Mouse (Mus musculus): Measurements from ENCODE around the gene Ttll4. TPM values are rescaled to one million over a fixed set of nuclear protein-coding genes. Genes with fewer than 3 reads are reported as not detected.

Ttll4 gene
- polyA plus RNA-seq (2016; fragmentation: Nextera tagmentation; extraction: Ambion mirVana), result 48.6 and 53.0 TPM in 2 replicates

DNA sequence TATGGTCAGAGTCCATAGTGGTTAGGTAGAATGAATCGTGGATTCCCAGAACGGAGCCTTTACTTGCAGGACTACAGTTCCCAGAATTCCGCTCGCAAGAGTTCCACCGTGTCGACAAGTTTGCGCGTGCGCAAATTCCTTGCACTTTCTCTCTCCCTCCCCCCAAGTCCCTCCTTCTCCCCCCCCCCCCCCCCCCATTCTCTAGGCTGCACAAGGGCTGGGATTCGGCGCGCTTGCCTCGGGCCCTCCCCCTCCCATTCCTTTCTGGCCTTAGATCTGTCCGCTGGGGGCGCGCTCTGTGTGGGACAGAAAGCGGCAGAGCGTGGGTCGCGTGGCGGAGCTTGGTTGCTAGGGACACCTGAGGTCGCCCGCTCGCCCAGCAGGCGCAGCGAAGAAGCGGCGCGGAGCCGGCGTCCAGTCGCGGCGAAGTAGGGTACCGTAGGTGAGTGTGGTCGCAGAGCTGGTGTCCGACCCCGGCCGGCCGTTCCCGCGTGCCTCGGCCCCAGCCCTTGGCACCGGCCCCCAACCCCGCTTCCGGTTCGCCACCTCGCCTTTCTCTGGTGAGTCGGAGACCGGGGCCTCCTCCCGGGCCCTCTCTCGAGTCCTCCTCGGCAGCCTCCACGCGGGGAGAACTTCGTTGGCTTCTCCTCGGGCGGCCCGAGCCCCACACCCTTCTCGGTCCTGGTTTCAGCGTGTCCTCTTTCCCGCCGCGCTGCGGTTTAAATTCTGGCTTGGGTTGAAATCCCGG lies at the start of gene Ttll4:
Ttll4 (plus strand) TSS at position 298 of the 748 bp plus-strand sequence.
- no peaks in the 10 kb centered on the region for H3K9me3 ChIP-seq
- under 1% methylated on average over 61 of the region's 66 CpGs for WGBS
- H3K36me3 ChIP-seq (replicated peaks), result peaks cover 4% of the 10 kb centered on the region; the same call in 1 of the 2 replicates
- peak within 1 kb of the TSS; percentile 86 for H3K27ac ChIP-seq
- H3K9ac ChIP-seq, result peak within 1 kb of the TSS; percentile 90
- peak within 1 kb of the TSS; percentile 63 for H3K4me2 ChIP-seq
- peak within 1 kb of the TSS; percentile 83 for H3K4me3 ChIP-seq (replicated peaks)
- peaks cover 15% of the 10 kb centered on the region for H3K4me1 ChIP-seq
- peak; percentile 99 for ATAC-seq (ENCODE audit: low FRiP score)
- H3K27me3 ChIP-seq, result no peaks in the 10 kb centered on the region

DNA sequence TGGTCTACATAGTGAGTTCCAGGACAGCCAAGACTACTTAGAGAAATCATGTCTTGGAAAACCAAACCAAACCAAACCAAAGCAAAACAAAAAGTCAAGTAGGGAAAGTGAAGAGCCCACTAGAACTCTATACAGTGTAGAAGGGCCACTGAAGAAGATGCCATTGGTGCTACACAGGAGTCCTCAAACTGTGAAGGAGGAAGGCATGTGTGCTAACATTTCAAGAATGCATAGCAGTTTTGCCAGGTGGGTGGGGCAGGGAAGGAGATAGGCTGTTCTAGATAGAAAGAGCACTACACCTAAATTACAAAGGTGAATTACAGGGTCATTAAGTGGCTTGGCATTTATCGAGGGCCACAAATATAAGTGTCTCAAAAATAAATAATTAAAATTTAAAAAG lies 37.4 kb upstream of the Ttll4 start:
- Histone ChIP-seq H3K36me3 (replicated peaks) (peaks cover 38% of the 10 kb centered on the region), H3K9me3 (no peaks in the 10 kb centered on the region), H3K27ac (no peak overlapping the region), H3K4me3 (replicated peaks) (no peak overlapping the region), H3K4me1 (no peaks in the 10 kb centered on the region), H3K9ac (no peak overlapping the region), H3K27me3 (no peaks in the 10 kb centered on the region), H3K4me2 (no peak overlapping the region)
- ATAC-seq (ENCODE audit: low FRiP score), result no peak
- WGBS, result 90% methylated on average over 1 of the region's 1 CpGs

DNA sequence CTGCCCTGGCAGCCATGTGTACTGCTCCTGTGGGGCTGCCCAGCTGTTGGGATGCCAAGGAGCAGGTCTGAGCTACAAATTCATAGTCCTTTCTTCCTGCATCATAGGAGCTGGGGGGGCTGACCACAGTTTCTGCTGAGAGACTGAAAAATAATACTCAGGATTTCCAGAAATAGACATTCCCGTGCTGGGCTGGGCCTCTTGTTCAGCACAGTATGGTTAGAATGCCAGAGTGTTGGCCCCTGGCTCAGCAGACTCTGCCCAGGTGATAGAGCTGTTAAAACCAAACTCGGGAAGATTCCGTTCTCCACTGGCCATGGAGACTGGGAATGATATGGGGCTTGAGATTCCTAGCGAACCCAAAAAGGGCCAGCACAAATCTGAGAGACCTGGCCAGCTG lies 35.5 kb upstream of the Ttll4 start:
- no peaks in the 10 kb centered on the region for H3K4me1 ChIP-seq
- no peak overlapping the region for H3K4me3 ChIP-seq (replicated peaks)
- peaks cover 38% of the 10 kb centered on the region for H3K36me3 ChIP-seq (replicated peaks)
- ATAC-seq (ENCODE audit: low FRiP score), result no peak
- H3K27ac ChIP-seq, result no peak overlapping the region
- no peaks in the 10 kb centered on the region for H3K27me3 ChIP-seq
- H3K9me3 ChIP-seq, result no peaks in the 10 kb centered on the region
- no peak overlapping the region for H3K4me2 ChIP-seq
- H3K9ac ChIP-seq, result no peak overlapping the region
- WGBS, result 87% methylated on average over 4 of the region's 4 CpGs

DNA sequence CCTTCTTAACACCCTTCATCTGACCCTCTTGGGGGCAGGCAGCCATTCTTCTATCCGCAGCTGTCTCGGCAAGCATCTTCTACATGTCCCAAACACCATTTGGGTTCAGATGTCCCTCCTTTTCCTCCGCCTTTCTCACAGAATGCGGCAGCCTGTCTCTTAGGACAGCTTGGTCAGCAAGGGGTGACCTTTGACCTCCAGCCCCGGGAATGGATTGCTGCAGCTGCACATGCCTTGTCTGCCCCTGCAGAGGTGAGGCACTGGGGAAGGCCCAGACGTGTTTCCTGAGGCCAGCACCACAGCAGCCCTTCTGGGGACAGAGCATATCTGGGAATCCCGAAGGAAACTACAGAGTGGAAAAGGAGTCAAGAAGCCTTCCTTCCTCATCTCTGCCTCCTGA lies 33.5 kb upstream of the Ttll4 start:
- Histone ChIP-seq H3K4me1 (no peaks in the 10 kb centered on the region), H3K4me2 (no peak overlapping the region), H3K9me3 (no peaks in the 10 kb centered on the region), H3K9ac (no peak overlapping the region), H3K36me3 (replicated peaks) (peaks cover 35% of the 10 kb centered on the region), H3K27ac (no peak overlapping the region), H3K4me3 (replicated peaks) (no peak overlapping the region), H3K27me3 (no peaks in the 10 kb centered on the region)
- ATAC-seq (ENCODE audit: low FRiP score), result no peak
- WGBS, result 55% methylated on average over 7 of the region's 7 CpGs

DNA sequence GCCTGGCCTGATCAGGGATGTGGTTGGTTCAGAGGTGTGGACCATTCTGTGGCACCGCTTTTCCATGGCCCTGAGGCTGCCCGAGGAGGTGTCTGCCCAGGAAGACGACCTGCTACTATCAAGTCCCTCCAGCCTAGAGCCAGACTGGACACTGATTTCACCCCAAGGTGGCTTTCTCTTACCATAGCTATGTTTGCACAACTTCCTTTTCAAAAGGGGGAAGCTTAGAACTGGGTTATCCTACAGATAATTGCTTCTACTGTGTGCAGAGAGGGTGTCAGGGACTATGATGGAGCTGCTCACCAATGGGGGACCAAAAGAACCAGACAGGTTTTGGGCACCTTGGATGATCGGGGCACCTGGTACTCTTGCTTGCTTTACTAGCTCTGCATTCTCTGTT lies 28.8 kb upstream of the Ttll4 start:
- no peaks in the 10 kb centered on the region for H3K9me3 ChIP-seq
- H3K36me3 ChIP-seq (replicated peaks), result peaks cover 31% of the 10 kb centered on the region
- no peak overlapping the region for H3K9ac ChIP-seq
- 89% methylated on average over 4 of the region's 4 CpGs for WGBS
- no peak for ATAC-seq (ENCODE audit: low FRiP score)
- H3K27ac ChIP-seq, result no peak overlapping the region
- H3K4me1 ChIP-seq, result no peaks in the 10 kb centered on the region
- no peak overlapping the region for H3K4me2 ChIP-seq
- no peaks in the 10 kb centered on the region for H3K27me3 ChIP-seq
- no peak overlapping the region for H3K4me3 ChIP-seq (replicated peaks)

DNA sequence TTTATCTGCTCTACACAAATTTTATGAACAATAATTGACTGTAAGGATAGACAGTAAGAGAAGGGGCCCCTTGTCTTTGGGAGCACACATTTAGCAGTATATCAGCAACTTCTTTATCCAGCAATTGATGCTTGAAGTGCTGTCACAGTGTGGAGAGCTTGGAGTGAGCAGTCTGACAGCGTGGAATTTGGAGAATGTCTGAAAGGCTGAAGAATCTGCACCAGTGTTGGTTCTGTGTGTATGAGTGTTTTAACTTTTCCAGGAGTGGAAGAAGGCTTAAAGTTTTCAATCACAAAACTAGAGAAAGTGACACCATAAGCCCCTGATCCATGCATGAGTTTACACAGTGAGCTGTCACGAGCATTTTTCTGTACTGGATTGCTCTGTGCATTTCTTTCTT lies 18.0 kb upstream of the Ttll4 start:
- WGBS, result 68% methylated on average over 2 of the region's 2 CpGs
- Histone ChIP-seq H3K9ac (no peak overlapping the region), H3K4me1 (no peaks in the 10 kb centered on the region), H3K9me3 (no peaks in the 10 kb centered on the region), H3K4me2 (no peak overlapping the region), H3K36me3 (replicated peaks) (no peaks in the 10 kb centered on the region), H3K4me3 (replicated peaks) (no peak overlapping the region), H3K27me3 (no peaks in the 10 kb centered on the region), H3K27ac (no peak overlapping the region)
- ATAC-seq (ENCODE audit: low FRiP score), result no peak

DNA sequence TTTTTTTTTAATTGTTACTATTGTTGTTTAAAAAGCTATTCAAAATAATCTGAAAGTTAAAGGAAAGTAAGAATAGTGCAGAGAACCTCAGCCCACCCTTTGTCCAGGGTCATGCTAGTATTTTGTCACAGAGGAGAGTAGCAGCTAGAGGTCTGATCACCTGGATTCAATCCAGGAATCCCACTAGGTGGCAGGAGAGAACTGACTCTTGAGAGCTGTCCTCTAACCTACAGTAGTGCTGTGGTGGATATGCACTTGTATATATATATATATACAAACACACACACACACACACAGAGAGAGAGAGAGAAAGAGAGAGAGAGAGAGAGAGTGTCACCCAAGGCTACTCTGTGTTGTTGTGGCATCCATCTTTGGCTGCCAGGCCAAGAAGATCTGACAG lies 17.6 kb upstream of the Ttll4 start:
- no peak for ATAC-seq (ENCODE audit: low FRiP score)
- H3K27me3 ChIP-seq, result no peaks in the 10 kb centered on the region
- no peak overlapping the region for H3K27ac ChIP-seq
- H3K9me3 ChIP-seq, result no peaks in the 10 kb centered on the region
- no peaks in the 10 kb centered on the region for H3K4me1 ChIP-seq
- H3K4me3 ChIP-seq (replicated peaks), result no peak overlapping the region
- no peak overlapping the region for H3K4me2 ChIP-seq
- no peaks in the 10 kb centered on the region for H3K36me3 ChIP-seq (replicated peaks)
- no peak overlapping the region for H3K9ac ChIP-seq

DNA sequence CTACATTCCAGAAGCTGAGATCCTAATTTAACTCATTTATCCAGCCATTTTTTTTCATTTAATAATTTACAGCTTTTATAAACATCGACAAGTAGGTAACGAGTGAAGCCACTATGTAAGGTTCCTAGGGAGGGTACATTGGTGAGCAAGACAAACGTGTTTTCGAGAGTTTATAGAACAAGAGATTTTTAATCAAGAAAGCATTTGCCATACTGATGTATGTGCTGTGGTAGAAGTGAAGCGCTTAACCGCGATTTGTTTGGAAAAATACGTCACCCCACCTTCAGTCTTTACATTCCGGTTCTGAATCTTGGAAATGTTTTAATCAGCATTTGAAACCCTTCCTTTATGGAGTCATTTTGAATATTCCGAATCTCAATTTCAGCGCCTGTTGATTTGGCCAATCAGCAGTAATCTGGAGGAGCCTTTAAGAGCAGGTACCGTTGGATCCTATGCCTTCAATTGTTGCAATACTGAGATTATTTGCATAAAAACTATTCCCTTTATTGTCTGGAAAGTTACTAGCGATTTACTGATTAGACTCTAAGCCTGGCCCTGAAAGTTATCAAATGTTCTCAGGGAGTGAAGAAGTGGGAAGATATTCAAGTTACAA lies 814 bp downstream of the Ttll4 start:
- 2% methylated on average over 13 of the region's 13 CpGs for WGBS
- no peak for ATAC-seq (ENCODE audit: low FRiP score)

DNA sequence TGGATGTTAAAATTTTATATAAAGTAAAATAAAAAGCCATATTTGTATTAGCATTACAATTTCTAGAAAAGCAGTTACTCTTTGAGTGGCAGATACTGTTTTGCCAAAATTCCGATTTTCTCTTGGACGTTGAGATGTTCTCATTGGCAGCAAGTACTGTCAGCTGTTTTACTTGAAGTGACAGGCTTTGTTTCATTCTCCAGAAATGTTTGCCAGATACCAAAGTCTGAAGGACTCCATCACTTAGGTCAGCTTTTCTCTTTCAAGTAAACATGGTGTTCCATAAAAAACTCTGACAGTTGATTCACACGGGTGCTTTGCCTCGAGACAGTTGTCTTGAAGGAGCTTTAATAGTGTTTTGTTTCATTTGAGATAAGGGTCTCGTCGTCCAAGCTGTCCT lies 3.6 kb downstream of the Ttll4 start:
- ATAC-seq (ENCODE audit: low FRiP score), result no peak
- no peak overlapping the region for H3K4me2 ChIP-seq
- no peaks in the 10 kb centered on the region for H3K27me3 ChIP-seq
- no peak overlapping the region for H3K9ac ChIP-seq
- no peak overlapping the region for H3K4me3 ChIP-seq (replicated peaks)
- H3K36me3 ChIP-seq (replicated peaks), result peaks cover 16% of the 10 kb centered on the region; the same call in 1 of the 2 replicates
- WGBS, result 78% methylated on average over 6 of the region's 6 CpGs
- H3K4me1 ChIP-seq, result peaks cover 15% of the 10 kb centered on the region
- no peak overlapping the region for H3K27ac ChIP-seq
- no peaks in the 10 kb centered on the region for H3K9me3 ChIP-seq

More for the DNA sequence above, 814 bp downstream of the Ttll4 start:
- H3K4me3 ChIP-seq (replicated peaks), result peak overlapping the region; percentile 83
- H3K4me1 ChIP-seq, result peaks cover 15% of the 10 kb centered on the region
- H3K36me3 ChIP-seq (replicated peaks), result peaks cover 7% of the 10 kb centered on the region; the same call in 1 of the 2 replicates
- H3K9ac ChIP-seq, result peak overlapping the region; percentile 90
- H3K27ac ChIP-seq, result peak overlapping the region; percentile 86; the same call in 1 of the 2 replicates
- H3K27me3 ChIP-seq, result no peaks in the 10 kb centered on the region
- no peaks in the 10 kb centered on the region for H3K9me3 ChIP-seq
- peak overlapping the region; percentile 63 for H3K4me2 ChIP-seq

DNA sequence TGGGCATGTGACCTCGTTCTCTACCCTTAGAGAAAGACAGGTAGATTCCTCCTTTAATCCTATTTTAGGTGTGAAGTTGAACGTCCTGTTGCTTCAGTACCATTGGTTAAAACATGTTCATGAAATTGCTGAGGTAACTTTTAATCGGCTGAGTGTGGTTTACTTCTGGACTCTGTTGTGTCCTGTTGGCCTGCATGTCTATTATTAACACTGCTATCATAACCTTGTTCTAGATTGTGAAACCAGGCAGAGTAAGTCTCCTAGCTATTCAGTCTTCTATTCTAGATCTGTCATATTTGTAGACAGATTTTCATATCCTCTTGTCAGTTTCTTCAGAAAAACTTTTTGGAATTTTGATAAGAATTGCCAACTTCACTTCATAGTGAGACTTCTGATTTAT lies 6.8 kb downstream of the Ttll4 start:
- peaks cover 4% of the 10 kb centered on the region for H3K4me1 ChIP-seq
- no peak overlapping the region for H3K27ac ChIP-seq
- H3K27me3 ChIP-seq, result no peaks in the 10 kb centered on the region
- H3K9ac ChIP-seq, result no peak overlapping the region
- ATAC-seq (ENCODE audit: low FRiP score), result no peak
- WGBS, result 92% methylated on average over 3 of the region's 3 CpGs
- no peak overlapping the region for H3K4me2 ChIP-seq
- H3K9me3 ChIP-seq, result no peaks in the 10 kb centered on the region
- no peak overlapping the region for H3K4me3 ChIP-seq (replicated peaks)
- peaks cover 30% of the 10 kb centered on the region for H3K36me3 ChIP-seq (replicated peaks)

DNA sequence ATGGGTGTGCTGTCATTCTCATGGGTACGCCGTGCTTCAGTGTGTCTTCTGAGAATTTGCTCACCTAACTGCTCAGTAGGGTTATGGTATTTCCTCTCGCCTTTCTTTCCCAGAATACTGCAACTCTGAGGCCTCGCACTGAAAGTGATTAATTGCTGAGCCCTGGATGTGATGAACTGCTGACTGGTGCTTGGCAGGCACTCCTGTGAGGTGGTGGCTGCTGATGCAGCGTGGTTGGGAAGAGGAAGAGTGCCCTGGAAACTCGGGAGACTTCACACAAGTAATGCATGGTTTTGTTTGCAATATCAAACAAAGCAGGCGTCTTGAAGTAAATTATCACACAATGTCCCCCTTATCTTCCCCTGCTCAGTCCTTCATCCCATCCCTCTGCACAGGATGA lies 11.2 kb downstream of the Ttll4 start:
- Histone ChIP-seq H3K4me2 (no peak overlapping the region), H3K27me3 (no peaks in the 10 kb centered on the region), H3K27ac (no peak overlapping the region), H3K9ac (no peak overlapping the region), H3K36me3 (replicated peaks) (peaks cover 36% of the 10 kb centered on the region), H3K9me3 (no peaks in the 10 kb centered on the region), H3K4me3 (replicated peaks) (no peak overlapping the region), H3K4me1 (no peaks in the 10 kb centered on the region)
- 92% methylated on average over 7 of the region's 7 CpGs for WGBS
- ATAC-seq (ENCODE audit: low FRiP score), result no peak

DNA sequence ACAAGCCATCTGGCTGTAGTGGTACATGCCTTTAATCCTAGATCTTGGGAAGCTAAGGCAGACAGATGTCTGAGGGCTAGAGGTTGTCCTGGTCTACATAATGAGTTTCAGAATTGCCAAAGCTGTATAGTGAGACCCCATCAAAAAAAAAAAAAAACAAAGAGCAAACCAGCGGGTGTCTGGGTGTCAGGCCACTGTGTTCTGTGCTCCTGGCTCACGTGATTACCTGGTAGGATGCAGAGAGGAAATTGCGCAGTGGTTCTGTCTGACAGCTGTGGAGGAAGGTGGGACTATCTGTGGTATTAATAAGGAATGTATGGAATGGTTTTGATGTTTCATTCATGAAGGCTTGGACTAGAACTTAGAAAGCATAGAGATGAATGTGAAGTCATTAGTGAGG lies 15.3 kb downstream of the Ttll4 start:
- Histone ChIP-seq H3K9ac (no peak overlapping the region), H3K27me3 (no peaks in the 10 kb centered on the region), H3K27ac (no peak overlapping the region), H3K36me3 (replicated peaks) (peaks cover 64% of the 10 kb centered on the region), H3K4me1 (no peaks in the 10 kb centered on the region), H3K9me3 (no peaks in the 10 kb centered on the region), H3K4me2 (no peak overlapping the region), H3K4me3 (replicated peaks) (no peak overlapping the region)
- no peak for ATAC-seq (ENCODE audit: low FRiP score)
- 81% methylated on average over 3 of the region's 3 CpGs for WGBS

DNA sequence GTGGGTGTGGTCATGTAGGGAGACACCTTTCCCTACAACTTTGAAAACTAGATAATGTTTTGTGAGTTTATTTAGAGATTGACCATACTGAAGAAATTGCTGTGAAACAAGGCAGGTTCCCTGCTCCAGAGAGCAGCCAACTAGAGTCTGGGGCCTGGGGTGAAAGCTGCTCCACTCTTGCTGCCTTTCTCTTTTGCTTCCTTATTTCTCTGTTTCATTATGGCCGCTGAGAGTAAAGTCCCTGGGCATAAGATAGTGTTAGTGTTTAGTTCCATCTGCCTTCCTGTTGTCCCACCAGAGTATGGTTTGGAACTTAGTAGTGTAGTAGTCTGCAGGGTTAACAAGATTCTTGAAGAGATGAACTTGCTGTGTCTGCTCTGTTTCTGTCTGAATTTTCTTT lies 16.3 kb downstream of the Ttll4 start:
- Histone ChIP-seq H3K27me3 (no peaks in the 10 kb centered on the region), H3K4me3 (replicated peaks) (no peak overlapping the region), H3K9ac (no peak overlapping the region), H3K36me3 (replicated peaks) (peaks cover 65% of the 10 kb centered on the region), H3K9me3 (no peaks in the 10 kb centered on the region), H3K27ac (no peak overlapping the region), H3K4me1 (no peaks in the 10 kb centered on the region), H3K4me2 (no peak overlapping the region)
- ATAC-seq (ENCODE audit: low FRiP score), result no peak
- 89% methylated on average over 1 of the region's 1 CpGs for WGBS

Data from forebrain, embryonic 12.5 days (tissue).